Mouse (Mus musculus) kidney, adult 2 months (tissue): ENCODE measurements around the gene Arl4c.

Source experiments
- CTCF ChIP-seq: fragments of 200-500 bp; conservative IDR thresholded peaks from 2 replicates; pipeline ENCODE4 v1.5.1; 2011; ENCODE audit warnings: low read depth, mild to moderate bottlenecking, control low read depth, low read length, moderate library complexity, mixed read lengths; ENCODE audit not compliant: insufficient read depth, insufficient read length
- POLR2A ChIP-seq: fragments of 200-500 bp; IDR thresholded peaks from one replicate; pipeline ENCODE4 v1.6.1; 2011; ENCODE audit warnings: low read depth, low read length, control low read depth

DNA sequence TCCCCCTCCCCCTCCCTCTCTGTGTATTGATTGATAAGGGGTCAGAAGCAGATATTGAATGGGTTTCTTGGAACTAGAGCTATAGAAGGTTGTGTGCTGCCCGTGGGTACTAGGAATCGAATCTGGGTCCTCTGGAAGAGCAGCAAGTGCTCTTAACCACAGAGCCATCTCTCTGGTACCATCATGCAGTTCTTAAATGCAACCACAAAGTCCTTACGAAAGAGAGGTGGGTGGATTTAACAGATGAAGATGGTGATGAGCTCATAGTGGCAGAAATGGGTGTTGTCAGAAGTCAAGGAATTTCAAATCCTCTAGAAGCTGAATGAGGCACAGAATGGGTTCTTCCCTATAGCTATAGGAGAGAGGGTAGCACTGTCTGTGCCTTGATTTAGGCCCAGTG is 40.8 kb downstream of the Arl4c start:
- TF ChIP-seq CTCF = no peak
- TF ChIP-seq POLR2A = no peak
